Mouse (Mus musculus) myocyte (in vitro differentiated cells): Measurements from ENCODE around the gene Cpxm2. TPM values are rescaled to one million over a fixed set of nuclear protein-coding genes. Genes with fewer than 3 reads are reported as not detected.

Experiments used
- H3K27me3 ChIP-seq: one replicate; pipeline ENCODE4 v1.6.1; 2011; ENCODE audit not compliant: control insufficient read depth, insufficient read depth, insufficient read length
- H3K36me3 ChIP-seq: one replicate; pipeline ENCODE4 v1.6.1; 2011; ENCODE audit not compliant: control insufficient read depth, insufficient read depth
- H3K4me2 ChIP-seq: one replicate; pipeline ENCODE4 v1.6.1; 2011; ENCODE audit warnings: low read depth, control low read depth
- H3K4me3 ChIP-seq: one replicate; pipeline ENCODE4 v1.5.1; 2011; ENCODE audit warnings: mild to moderate bottlenecking, control low read depth, moderate library complexity
- H3K79me2 ChIP-seq: one replicate; pipeline ENCODE4 v1.6.1; 2011; ENCODE audit not compliant: control insufficient read depth, insufficient read depth
- H3ac ChIP-seq: one replicate; pipeline ENCODE4 v1.6.1; 2011; ENCODE audit not compliant: control insufficient read depth, insufficient read length
- CEBPB ChIP-seq: IDR thresholded peaks from 2 replicates; pipeline ENCODE4 v1.6.1; 2011; ENCODE audit warnings: mild to moderate bottlenecking, moderate library complexity; ENCODE audit not compliant: poor library complexity, insufficient read depth, severe bottlenecking
- E2F4 ChIP-seq: IDR thresholded peaks from one replicate; pipeline ENCODE4 v1.6.1; 2011; ENCODE audit warnings: mild to moderate bottlenecking, control low read depth, moderate library complexity; ENCODE audit not compliant: insufficient read depth
- MAX ChIP-seq: IDR thresholded peaks from one replicate; pipeline ENCODE4 v1.6.1; 2011; ENCODE audit warnings: low read depth, mild to moderate bottlenecking, control low read depth
- MYOD1 ChIP-seq, 3 experiments: IDR thresholded peaks; one replicate each; pipeline ENCODE4 v1.6.1; 2011; ENCODE audit warnings: control low read depth in 2 of 3, low read depth in 2 of 3, mild to moderate bottlenecking in 2 of 3, moderate library complexity in 1 of 3; ENCODE audit not compliant: insufficient read length in 2 of 3, control insufficient read depth in 1 of 3
- MYOG ChIP-seq, 3 experiments: IDR thresholded peaks; one replicate each; pipeline ENCODE4 v1.6.1; 2011; ENCODE audit warnings: control low read depth in 2 of 3, low read depth in 2 of 3, mild to moderate bottlenecking in 2 of 3; ENCODE audit not compliant: insufficient read length in 2 of 3, control insufficient read depth in 1 of 3, insufficient read depth in 1 of 3
- POLR2A ChIP-seq: IDR thresholded peaks from one replicate; pipeline ENCODE4 v1.6.1; 2011; ENCODE audit warnings: low read depth, mild to moderate bottlenecking, control low read depth, moderate library complexity; ENCODE audit not compliant: insufficient read length
- POLR2AphosphoS2 ChIP-seq: IDR thresholded peaks from one replicate; pipeline ENCODE4 v1.6.1; 2011; ENCODE audit warnings: low read depth, control low read depth; ENCODE audit not compliant: insufficient read length
- REST ChIP-seq: IDR thresholded peaks from one replicate; pipeline ENCODE4 v1.6.1; 2011; ENCODE audit warnings: mild to moderate bottlenecking, control low read depth, moderate library complexity; ENCODE audit not compliant: insufficient read depth, insufficient read length
- SRF ChIP-seq: IDR thresholded peaks from one replicate; pipeline ENCODE4 v1.6.1; 2011; ENCODE audit warnings: low read depth; ENCODE audit not compliant: control insufficient read depth, insufficient read length
- TCF12 ChIP-seq: IDR thresholded peaks from one replicate; pipeline ENCODE4 v1.6.1; 2011; ENCODE audit warnings: mild to moderate bottlenecking, control low read depth; ENCODE audit not compliant: poor library complexity, insufficient read depth, severe bottlenecking
- TCF3 ChIP-seq: IDR thresholded peaks from one replicate; pipeline ENCODE4 v1.6.1; 2011; ENCODE audit warnings: low read depth, control low read depth; ENCODE audit not compliant: insufficient read length
- USF1 ChIP-seq: IDR thresholded peaks from one replicate; pipeline ENCODE4 v1.6.1; 2011; ENCODE audit warnings: low read depth, mild to moderate bottlenecking, control low read depth, moderate library complexity
- polyA plus RNA-seq: library from polyadenylated mRNA; unstranded; fragments of >200 nt; fragmentation: generic; extraction: Trizol; gene quantifications from one replicate; pipeline ENCODE4 v1.2.1, GENCODE M21; 2012; ENCODE audit warnings: missing spikeins

Gene Cpxm2
- polyA plus RNA-seq, 1 experiment, result not detected

- Histone ChIP-seq H3K4me3 (no peak overlapping the region), H3K27me3 (no peaks in the 10 kb centered on the region), H3ac (no peak overlapping the region), H3K4me2 (no peak overlapping the region), H3K36me3 (no peaks in the 10 kb centered on the region), H3K79me2 (no peaks in the 10 kb centered on the region)
- TF ChIP-seq POLR2A (no peak), REST (no peak), POLR2AphosphoS2 (no peak), USF1 (no peak), TCF12 (no peak), E2F4 (no peak), TCF3 (no peak), MYOD1 (IDR thresholded peaks at IDR 0.05; ENCODE audit: control insufficient read depth in 1 of 3, insufficient read length in 2 of 3, low read depth in 2 of 3) (no peak), SRF (no peak), MAX (no peak), MYOG (IDR thresholded peaks at IDR 0.05; ENCODE audit: control insufficient read depth in 1 of 3, insufficient read depth in 1 of 3, insufficient read length in 2 of 3, low read depth in 2 of 3) (no peak), CEBPB (no peak)
These were observed 17.2 kb upstream of the Cpxm2 start for GRCm38 (mm10) chr7:132171716-132172115.

GRCm38 (mm10) chr7:132169419-132170169 lies 15.1 kb upstream of the Cpxm2 start:
- no peak overlapping the region for H3ac ChIP-seq
- peaks cover 7% of the 10 kb centered on the region for H3K27me3 ChIP-seq
- H3K4me2 ChIP-seq, result no peak overlapping the region
- H3K79me2 ChIP-seq, result no peaks in the 10 kb centered on the region
- no peaks in the 10 kb centered on the region for H3K36me3 ChIP-seq
- TF ChIP-seq SRF (no peak), REST (no peak), CEBPB (no peak), USF1 (no peak)
- H3K4me3 ChIP-seq, result no peak overlapping the region

GRCm38 (mm10) chr7:132167239-132167638 lies 12.7 kb upstream of the Cpxm2 start:
- Histone ChIP-seq H3K27me3 (peaks cover 7% of the 10 kb centered on the region), H3K36me3 (no peaks in the 10 kb centered on the region), H3ac (no peak overlapping the region), H3K4me2 (no peak overlapping the region), H3K4me3 (no peak overlapping the region), H3K79me2 (no peaks in the 10 kb centered on the region)
- TF ChIP-seq POLR2A, result no peak
- TF ChIP-seq CEBPB, result no peak
- TF ChIP-seq TCF3, result no peak

GRCm38 (mm10) chr7:132162254-132162653 lies 7.7 kb upstream of the Cpxm2 start:
- H3K4me2 ChIP-seq, result no peak overlapping the region
- TF ChIP-seq TCF12, result no peak
- no peak for TF ChIP-seq POLR2A
- TF ChIP-seq MAX, result no peak
- TF ChIP-seq USF1, result no peak
- no peak for TF ChIP-seq MYOG (IDR thresholded peaks at IDR 0.05; ENCODE audit: control insufficient read depth in 1 of 3, insufficient read depth in 1 of 3, insufficient read length in 2 of 3, low read depth in 2 of 3)
- no peak for TF ChIP-seq SRF
- TF ChIP-seq REST, result no peak
- TF ChIP-seq CEBPB, result no peak
- no peak for TF ChIP-seq E2F4
- no peak for TF ChIP-seq POLR2AphosphoS2
- TF ChIP-seq MYOD1 (IDR thresholded peaks at IDR 0.05; ENCODE audit: control insufficient read depth in 1 of 3, insufficient read length in 2 of 3, low read depth in 2 of 3), result no peak
- TF ChIP-seq TCF3, result no peak
- H3K36me3 ChIP-seq, result no peaks in the 10 kb centered on the region
- no peaks in the 10 kb centered on the region for H3K79me2 ChIP-seq
- H3K27me3 ChIP-seq, result peaks cover 11% of the 10 kb centered on the region
- no peak overlapping the region for H3K4me3 ChIP-seq
- no peak overlapping the region for H3ac ChIP-seq

- H3K27me3 ChIP-seq, result peaks cover 29% of the 10 kb centered on the region
- H3K79me2 ChIP-seq, result no peaks in the 10 kb centered on the region
- H3K4me3 ChIP-seq, result no peak overlapping the region
- H3K4me2 ChIP-seq, result no peak overlapping the region
- no peak for TF ChIP-seq POLR2AphosphoS2
- no peak for TF ChIP-seq MYOD1 (IDR thresholded peaks at IDR 0.05; ENCODE audit: control insufficient read depth in 1 of 3, insufficient read length in 2 of 3, low read depth in 2 of 3)
- TF ChIP-seq TCF3, result no peak
- TF ChIP-seq E2F4, result no peak
- TF ChIP-seq REST, result no peak
- H3ac ChIP-seq, result no peak overlapping the region
- no peaks in the 10 kb centered on the region for H3K36me3 ChIP-seq
These were observed 3.9 kb upstream of the Cpxm2 start for GRCm38 (mm10) chr7:132158321-132159025.
